ENCODE assay signal across 7 mouse cellular contexts in the genomic region with DNA sequence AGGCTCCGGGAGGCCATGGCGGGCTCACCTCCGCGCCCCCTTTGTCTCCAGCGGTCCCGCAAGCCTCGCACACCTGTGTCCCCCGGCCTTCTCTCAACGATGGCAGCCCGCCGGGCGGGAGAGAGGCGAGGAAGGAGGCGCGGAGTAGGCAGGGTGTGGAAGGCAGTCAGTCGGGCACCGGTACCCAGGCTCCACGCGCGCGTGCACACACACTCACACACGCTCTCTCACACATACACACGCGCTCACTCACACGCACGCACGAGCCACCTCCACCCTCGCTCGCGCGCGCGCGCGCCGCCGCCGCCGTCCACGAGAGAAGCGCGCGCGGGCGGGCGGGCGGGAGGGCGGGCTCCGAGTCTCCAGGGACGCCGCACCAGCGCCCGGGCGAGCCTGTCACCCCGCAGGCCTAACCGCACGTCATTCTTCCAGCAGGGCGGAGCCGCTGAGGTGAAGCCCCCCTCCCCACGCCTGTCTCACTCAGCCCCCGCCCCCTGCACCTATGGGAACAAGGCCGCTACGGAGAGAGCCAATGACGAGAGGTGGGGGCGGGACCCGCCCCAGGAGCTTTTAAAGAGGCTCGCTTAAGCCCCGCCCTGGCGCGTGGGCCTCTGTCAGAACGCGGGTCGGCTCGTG. TPM values are rescaled to one million over a fixed set of nuclear protein-coding genes. Genes with fewer than 3 reads are reported as not detected.
DNase-seq lines count a peak whose midpoint lies in the region; ATAC-seq and TF ChIP-seq lines count a peak whose summit lies in the region.

A gene (minus strand): TSS at position 357 of the 636 bp plus-strand sequence.

- H3K4me3 ChIP-seq in embryonic fibroblast, embryonic 13.5 days (ENCODE audit: insufficient read depth, low read length) = peak within 1 kb of the TSS; percentile 66
- peak within 1 kb of the TSS; percentile 82 for H3K4me3 ChIP-seq in heart, embryonic 11.5 days (ENCODE audit: low read depth, low read length)
- H3K4me3 ChIP-seq in kidney, embryonic 15.5 days (replicated peaks) = peak within 1 kb of the TSS; percentile 90
- H3K4me3 ChIP-seq in limb, embryonic 15.5 days = peak within 1 kb of the TSS; percentile 87
- peak within 1 kb of the TSS; percentile 95 for H3K4me3 ChIP-seq in midbrain, postnatal 0 days (ENCODE audit: low read depth, low read length)

- H3K9me3 ChIP-seq in heart, embryonic 11.5 days (replicated peaks; ENCODE audit: control insufficient read depth, low read length) = no peaks in the 10 kb centered on the region
- H3K9me3 ChIP-seq in kidney, embryonic 15.5 days (replicated peaks) = no peaks in the 10 kb centered on the region
- no peaks in the 10 kb centered on the region for H3K9me3 ChIP-seq in limb, embryonic 15.5 days
- no peaks in the 10 kb centered on the region for H3K9me3 ChIP-seq in midbrain, postnatal 0 days (ENCODE audit: low read length)

- no peak within 1 kb of the TSS for H3K27ac ChIP-seq in embryonic fibroblast, embryonic 13.5 days (ENCODE audit: insufficient read depth, low read length)
- no peak within 1 kb of the TSS for H3K27ac ChIP-seq in heart, embryonic 11.5 days (ENCODE audit: low read depth, low read length)
- H3K27ac ChIP-seq in kidney, embryonic 15.5 days = 0 out of 2 replicates have a peak within 1 kb of the TSS, but pooled peaks have one; percentile 32
- H3K27ac ChIP-seq in limb, embryonic 15.5 days = 0 out of 2 replicates have a peak within 1 kb of the TSS, but pooled peaks have one; percentile 1
- peak within 1 kb of the TSS; percentile 90 for H3K27ac ChIP-seq in midbrain, postnatal 0 days (ENCODE audit: low read depth, low read length)

- no peaks in the 10 kb centered on the region for H3K4me1 ChIP-seq in embryonic fibroblast, embryonic 13.5 days (ENCODE audit: control insufficient read depth, insufficient read depth, low read length)
- H3K4me1 ChIP-seq in heart, embryonic 11.5 days (ENCODE audit: control insufficient read depth, insufficient read depth, low read length) = no peaks in the 10 kb centered on the region; the same call in 1 of the 2 replicates
- peaks cover 9% of the 10 kb centered on the region; the same call in 1 of the 2 replicates for H3K4me1 ChIP-seq in kidney, embryonic 15.5 days
- H3K4me1 ChIP-seq in limb, embryonic 15.5 days = 0 out of 2 replicates have a peak, but pooled peaks cover 10% of the 10 kb centered on the region
- no peaks in the 10 kb centered on the region for H3K4me1 ChIP-seq in midbrain, postnatal 0 days (ENCODE audit: insufficient read depth, low read length)

- no peaks in the 10 kb centered on the region for H3K36me3 ChIP-seq in heart, embryonic 11.5 days (ENCODE audit: control insufficient read depth, insufficient read depth, low read length)
- H3K36me3 ChIP-seq in kidney, embryonic 15.5 days = no peaks in the 10 kb centered on the region
- H3K36me3 ChIP-seq in limb, embryonic 15.5 days = no peaks in the 10 kb centered on the region
- H3K36me3 ChIP-seq in midbrain, postnatal 0 days (ENCODE audit: insufficient read depth, low read length) = no peaks in the 10 kb centered on the region

- 1% methylated on average over 64 of the region's 74 CpGs for WGBS in heart, embryonic 11.5 days (ENCODE audit: insufficient replicate concordance)
- WGBS in kidney, embryonic 15.5 days = under 1% methylated on average over 62 of the region's 74 CpGs
- under 1% methylated on average over 41 of the region's 74 CpGs for WGBS in limb, embryonic 15.5 days
- WGBS in midbrain, postnatal 0 days = under 1% methylated on average over 52 of the region's 74 CpGs

- H3K9ac ChIP-seq in heart, embryonic 11.5 days (ENCODE audit: low read depth, low read length) = peak within 1 kb of the TSS; percentile 73
- H3K9ac ChIP-seq in kidney, embryonic 15.5 days = peak within 1 kb of the TSS; percentile 68
- peak within 1 kb of the TSS; percentile 37 for H3K9ac ChIP-seq in limb, embryonic 15.5 days
- peak within 1 kb of the TSS; percentile 99 for H3K9ac ChIP-seq in midbrain, postnatal 0 days (replicated peaks; ENCODE audit: low read length, poor library complexity, severe bottlenecking)

- H3K4me2 ChIP-seq in heart, embryonic 11.5 days = peak within 1 kb of the TSS; percentile 100
- peak within 1 kb of the TSS; percentile 99 for H3K4me2 ChIP-seq in kidney, embryonic 15.5 days
- peak within 1 kb of the TSS; percentile 90 for H3K4me2 ChIP-seq in limb, embryonic 15.5 days
- peak within 1 kb of the TSS; percentile 75 for H3K4me2 ChIP-seq in midbrain, postnatal 0 days (ENCODE audit: low read depth, low read length, poor library complexity, severe bottlenecking)

- peak; percentile 97 for ATAC-seq in heart, embryonic 11.5 days (replicated peaks; ENCODE audit: insufficient number of reproducible peaks, low FRiP score, low TSS enrichment)
- ATAC-seq in kidney, embryonic 15.5 days (replicated peaks; ENCODE audit: low FRiP score) = peak; percentile 99
- peak; percentile 98 for ATAC-seq in limb, embryonic 15.5 days (ENCODE audit: insufficient number of reproducible peaks, low FRiP score, low TSS enrichment, low read depth)
- peak; percentile 99 for ATAC-seq in midbrain, postnatal 0 days (ENCODE audit: low FRiP score)

- H3K27me3 ChIP-seq in heart, embryonic 11.5 days (ENCODE audit: control insufficient read depth, insufficient read depth, low read length) = no peaks in the 10 kb centered on the region; the same call in 1 of the 2 replicates
- H3K27me3 ChIP-seq in kidney, embryonic 15.5 days = no peaks in the 10 kb centered on the region
- H3K27me3 ChIP-seq in limb, embryonic 15.5 days = no peaks in the 10 kb centered on the region
- H3K27me3 ChIP-seq in midbrain, postnatal 0 days (ENCODE audit: insufficient read depth, low read length) = no peaks in the 10 kb centered on the region

- no peak for TF ChIP-seq POLR2A in embryonic fibroblast, embryonic 13.5 days (IDR thresholded peaks at IDR 0.05; ENCODE audit: low read depth, low read length)

- peak; percentile 99 for DNase-seq in brain, adult 2 months (ENCODE audit: low read depth, low spot score)
- peak; percentile 98 for DNase-seq in midbrain, postnatal 0 days (ENCODE audit: low spot score)
- DNase-seq in spleen, postnatal 14 days (ENCODE audit: low spot score in 2 of 2) = peak; percentile 56 to 64

- TF ChIP-seq CTCF in embryonic fibroblast, embryonic 13.5 days (IDR thresholded peaks at IDR 0.05; ENCODE audit: borderline replicate concordance, insufficient read depth, low read length) = no peak
- TF ChIP-seq CTCF in midbrain, postnatal 0 days (IDR thresholded peaks at IDR 0.05) = no peak; the same call in 1 of the 2 replicates

RNA-seq across cellular contexts. Expression of the gene that starts here (rescaled TPM):
- polyA plus RNA-seq in embryonic fibroblast, embryonic 13.5 days (2011; ENCODE audit: insufficient read length, low read depth, missing spikeins) = 0.16 TPM in 1 of 2 replicates, not detected in the other
- 0.83 and 0.90 TPM in 2 replicates for polyA plus RNA-seq in heart, embryonic 11.5 days (2014; fragmentation: Nextera tagmentation; extraction: Ambion mirVana)
- 2.7 TPM in 2 replicates for polyA plus RNA-seq in kidney, embryonic 15.5 days (2015; fragmentation: Nextera tagmentation; extraction: Ambion mirVana)
- 2.6 and 3.0 TPM in 2 replicates for polyA plus RNA-seq in limb, embryonic 15.5 days (2015; fragmentation: Nextera tagmentation; extraction: Ambion mirVana)
- 68.0 and 81.7 TPM in 2 replicates for total RNA-seq in midbrain, postnatal 0 days (2014; rRNA removed)
- 36.1 and 38.5 TPM in 2 replicates for polyA plus RNA-seq in midbrain, postnatal 0 days (2015; fragmentation: Nextera tagmentation; extraction: Ambion mirVana)

Comparison
In these comparisons a context has a peak if more than half of its experiments do, and no peak if none do; other contexts are left out.
1. Peak in ATAC-seq, H3K4me3 ChIP-seq, H3K9ac ChIP-seq and H3K4me2 ChIP-seq in heart, embryonic 11.5 days; RNA of the gene not detected or under 1 TPM.
2. H3K27ac ChIP-seq: peak in kidney, embryonic 15.5 days (single experiment), limb, embryonic 15.5 days (single experiment) and midbrain, postnatal 0 days (single experiment); none in embryonic fibroblast, embryonic 13.5 days (single experiment) and heart, embryonic 11.5 days (single experiment).
3. H3K9ac ChIP-seq: peak in every context shown above with its lines; median percentile 99 in midbrain, postnatal 0 days; 73 in heart, embryonic 11.5 days; 68 in kidney, embryonic 15.5 days; 37 in limb, embryonic 15.5 days.
4. Peak in every context shown above with its lines, with median percentiles within 50 percentile points of each other: DNase-seq, H3K4me3 ChIP-seq, ATAC-seq and H3K4me2 ChIP-seq.